In the genomic region with DNA sequence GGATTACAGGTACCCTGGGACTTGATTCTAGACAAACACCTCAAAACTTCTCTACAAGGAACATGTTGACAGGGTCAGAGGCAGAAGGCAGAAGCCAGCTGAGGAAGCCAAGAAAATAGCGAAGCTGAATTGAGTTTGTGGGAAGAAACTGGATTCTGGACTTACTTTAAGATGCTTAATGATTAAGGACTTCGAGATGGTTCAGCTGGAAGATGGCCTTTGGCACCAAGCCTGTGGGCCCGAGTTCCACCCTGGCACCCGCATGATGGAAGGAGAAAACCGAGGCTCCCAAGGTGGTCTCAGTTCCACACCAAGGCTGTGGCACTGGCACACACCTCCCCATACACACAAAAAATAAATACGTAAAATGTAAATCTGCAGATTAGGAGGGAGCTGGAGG, we compare ENCODE assay signal across 7 mouse cellular contexts. TPM values are rescaled to one million over a fixed set of nuclear protein-coding genes. Genes with fewer than 3 reads are reported as not detected.
DNase-seq lines count a peak whose midpoint lies in the region; ATAC-seq and TF ChIP-seq lines count a peak whose summit lies in the region.

No protein-coding gene starts in this region.

- H3K4me3 ChIP-seq in ES-Bruce4 (ENCODE audit: low read depth, low read length), result no peak overlapping the region
- peak overlapping the region; percentile 48 for H3K4me3 ChIP-seq in hindbrain, embryonic 10.5 days
- no peak overlapping the region for H3K4me3 ChIP-seq in liver, embryonic 11.5 days (ENCODE audit: low read depth, low read length)

- peak overlapping the region; percentile 11; the same call in 1 of the 2 replicates for H3K9ac ChIP-seq in ES-Bruce4 (ENCODE audit: low read depth, poor library complexity, severe bottlenecking)
- no peak overlapping the region for H3K9ac ChIP-seq in liver, embryonic 11.5 days (ENCODE audit: low read depth, low read length)

- H3K36me3 ChIP-seq in ES-Bruce4 (ENCODE audit: control insufficient read depth, insufficient read depth, low read length, poor library complexity, severe bottlenecking), result no peaks in the 10 kb centered on the region
- H3K36me3 ChIP-seq in hindbrain, embryonic 10.5 days, result peaks cover 27% of the 10 kb centered on the region
- peaks cover 10% of the 10 kb centered on the region for H3K36me3 ChIP-seq in liver, embryonic 11.5 days (ENCODE audit: control insufficient read depth, insufficient read depth, low read length)

- H3K4me2 ChIP-seq in liver, embryonic 11.5 days, result peak overlapping the region; percentile 81

- H3K9me3 ChIP-seq in ES-Bruce4 (replicated peaks; ENCODE audit: control insufficient read depth, insufficient read depth, low read length, poor library complexity, severe bottlenecking), result no peaks in the 10 kb centered on the region
- peaks cover 16% of the 10 kb centered on the region for H3K9me3 ChIP-seq in hindbrain, embryonic 10.5 days
- H3K9me3 ChIP-seq in liver, embryonic 11.5 days (ENCODE audit: control insufficient read depth, low read length), result peaks cover 6% of the 10 kb centered on the region

- H3K27ac ChIP-seq in ES-Bruce4 (ENCODE audit: insufficient read depth, low read length), result 0 out of 2 replicates have a peak overlapping the region, but pooled peaks have one; percentile 6
- peak overlapping the region; percentile 84 for H3K27ac ChIP-seq in hindbrain, embryonic 10.5 days
- peak overlapping the region; percentile 65; the same call in 1 of the 2 replicates for H3K27ac ChIP-seq in liver, embryonic 11.5 days (ENCODE audit: low read depth, low read length)

- H3K27me3 ChIP-seq in ES-Bruce4 (ENCODE audit: control insufficient read depth, insufficient read depth, low read length, poor library complexity, severe bottlenecking), result no peaks in the 10 kb centered on the region
- H3K27me3 ChIP-seq in hindbrain, embryonic 10.5 days (ENCODE audit: insufficient read depth, poor library complexity, severe bottlenecking), result peaks cover 95% of the 10 kb centered on the region
- H3K27me3 ChIP-seq in liver, embryonic 11.5 days (replicated peaks; ENCODE audit: control insufficient read depth, insufficient read depth, low read length), result peaks cover 74% of the 10 kb centered on the region

- TF ChIP-seq EP300 in ES-Bruce4 (IDR thresholded peaks at IDR 0.05; ENCODE audit: insufficient read depth, low read depth, low read length), result no peak

- no peak for TF ChIP-seq CTCF in ES-Bruce4 (IDR thresholded peaks at IDR 0.05; ENCODE audit: low read depth, low read length)

- no peak for ATAC-seq in liver, embryonic 11.5 days (replicated peaks; ENCODE audit: low FRiP score)

- TF ChIP-seq POLR2A in ES-Bruce4 (IDR thresholded peaks at IDR 0.05; ENCODE audit: insufficient read depth, low read length), result no peak

- peaks cover 3% of the 10 kb centered on the region for H3K4me1 ChIP-seq in ES-Bruce4 (ENCODE audit: control insufficient read depth, insufficient read depth, low read length)
- H3K4me1 ChIP-seq in hindbrain, embryonic 10.5 days (replicated peaks), result peaks cover 55% of the 10 kb centered on the region
- H3K4me1 ChIP-seq in liver, embryonic 11.5 days (replicated peaks; ENCODE audit: control insufficient read depth, insufficient read depth, low read length), result peaks cover 15% of the 10 kb centered on the region

- peak; percentile 32 for DNase-seq in adipocyte (ENCODE audit: low spot score)
- no peak for DNase-seq in hindbrain, embryonic 10.5 days (ENCODE audit: low spot score)
- DNase-seq in liver, embryonic 11.5 days (ENCODE audit: low spot score), result no peak
- DNase-seq in natural killer cell, adult 2 months (ENCODE audit: low spot score in 2 of 2), result no peak
- DNase-seq in left cerebral cortex, adult 18-20 months (ENCODE audit: low spot score in 2 of 2), result no peak
- DNase-seq in testis, postnatal 14 days (ENCODE audit: low spot score), result no peak

- 38% methylated on average over 6 of the region's 6 CpGs for WGBS in hindbrain, embryonic 10.5 days
- WGBS in liver, embryonic 11.5 days, result 40% methylated on average over 6 of the region's 6 CpGs

RNA-seq across cellular contexts. Expression of a gene that starts 1.1 kb away (rescaled TPM):
- polyA plus RNA-seq in ES-Bruce4 (2011; ENCODE audit: insufficient read depth, insufficient read length, low read depth, missing spikeins), result 4.5 and 4.6 TPM in 2 replicates
- polyA plus RNA-seq in hindbrain, embryonic 10.5 days (2016; fragmentation: Nextera tagmentation; extraction: Ambion mirVana), result 7.1 and 9.0 TPM in 2 replicates
- 1.8 and 3.3 TPM in 2 replicates for polyA plus RNA-seq in liver, embryonic 11.5 days (2014; fragmentation: Nextera tagmentation; extraction: Ambion mirVana)
- 1 to 10 TPM; 2.9 to 3.4 TPM for total RNA-seq in left cerebral cortex, adult 18-20 months (2021)

RNA-seq across cellular contexts. Expression of a gene that starts 15.4 kb away (rescaled TPM):
- 19.2 and 20.8 TPM in 2 replicates for polyA plus RNA-seq in ES-Bruce4 (2011; ENCODE audit: insufficient read depth, insufficient read length, low read depth, missing spikeins)
- 3.2 and 4.9 TPM in 2 replicates for polyA plus RNA-seq in hindbrain, embryonic 10.5 days (2016; fragmentation: Nextera tagmentation; extraction: Ambion mirVana)
- polyA plus RNA-seq in liver, embryonic 11.5 days (2014; fragmentation: Nextera tagmentation; extraction: Ambion mirVana), result 2.5 and 2.6 TPM in 2 replicates
- total RNA-seq in left cerebral cortex, adult 18-20 months (2021), result 100 to 1,000 TPM; 186 to 201 TPM

RNA-seq across cellular contexts. Expression of a gene that starts 15.8 kb away (rescaled TPM):
- polyA plus RNA-seq in ES-Bruce4 (2011; ENCODE audit: insufficient read depth, insufficient read length, low read depth, missing spikeins), result not detected in 2 replicates
- polyA plus RNA-seq in hindbrain, embryonic 10.5 days (2016; fragmentation: Nextera tagmentation; extraction: Ambion mirVana), result 0.77 and 1.5 TPM in 2 replicates
- polyA plus RNA-seq in liver, embryonic 11.5 days (2014; fragmentation: Nextera tagmentation; extraction: Ambion mirVana), result 1.2 and 1.3 TPM in 2 replicates
- under 1 TPM in 1 of 2 experiments, not detected in 1; 0.12 TPM for total RNA-seq in left cerebral cortex, adult 18-20 months (2021)

RNA-seq across cellular contexts. Expression of a gene that starts 33.4 kb away (rescaled TPM):
- 358 and 368 TPM in 2 replicates for polyA plus RNA-seq in ES-Bruce4 (2011; ENCODE audit: insufficient read depth, insufficient read length, low read depth, missing spikeins)
- 170 and 245 TPM in 2 replicates for polyA plus RNA-seq in hindbrain, embryonic 10.5 days (2016; fragmentation: Nextera tagmentation; extraction: Ambion mirVana)
- polyA plus RNA-seq in liver, embryonic 11.5 days (2014; fragmentation: Nextera tagmentation; extraction: Ambion mirVana), result 147 and 169 TPM in 2 replicates
- total RNA-seq in left cerebral cortex, adult 18-20 months (2021), result 1,000 to 10,000 TPM; 1,746 to 1,798 TPM

RNA-seq across cellular contexts. Expression of a gene that starts 47.8 kb away (rescaled TPM):
- 18.4 and 18.5 TPM in 2 replicates for polyA plus RNA-seq in ES-Bruce4 (2011; ENCODE audit: insufficient read depth, insufficient read length, low read depth, missing spikeins)
- polyA plus RNA-seq in hindbrain, embryonic 10.5 days (2016; fragmentation: Nextera tagmentation; extraction: Ambion mirVana), result 11.2 and 12.6 TPM in 2 replicates
- 7.6 and 8.4 TPM in 2 replicates for polyA plus RNA-seq in liver, embryonic 11.5 days (2014; fragmentation: Nextera tagmentation; extraction: Ambion mirVana)
- total RNA-seq in left cerebral cortex, adult 18-20 months (2021), result 1 to 10 TPM; 5.6 to 7.8 TPM

Comparison
In these comparisons a context has a peak if more than half of its experiments do, and no peak if none do; other contexts are left out.
1. H3K27ac ChIP-seq: peak in every context shown above with its lines; median percentile 84 in hindbrain, embryonic 10.5 days; 65 in liver, embryonic 11.5 days; 6 in ES-Bruce4.